Mouse (Mus musculus) adrenal gland, postnatal 4 days (tissue): ENCODE data around the gene Pop5. TPM values are rescaled to one million over a fixed set of nuclear protein-coding genes. Genes with fewer than 3 reads are reported as not detected.

Experiments used
- DNase-seq, 2 experiments: peaks; one replicate each; pipeline ENCODE4 v3.0.0; 2021 to 2022; ENCODE audit warnings: low spot score in 2 of 2, mixed read lengths in 2 of 2
- total RNA-seq, 2 experiments: library from RNA; stranded (reverse); gene quantifications; 2 replicates each; pipeline ENCODE4 v1.2.3; 2021

The Pop5 gene
- total RNA-seq, 2 experiments from 2014 or later, result 45.9 to 46.8 TPM

DNA sequence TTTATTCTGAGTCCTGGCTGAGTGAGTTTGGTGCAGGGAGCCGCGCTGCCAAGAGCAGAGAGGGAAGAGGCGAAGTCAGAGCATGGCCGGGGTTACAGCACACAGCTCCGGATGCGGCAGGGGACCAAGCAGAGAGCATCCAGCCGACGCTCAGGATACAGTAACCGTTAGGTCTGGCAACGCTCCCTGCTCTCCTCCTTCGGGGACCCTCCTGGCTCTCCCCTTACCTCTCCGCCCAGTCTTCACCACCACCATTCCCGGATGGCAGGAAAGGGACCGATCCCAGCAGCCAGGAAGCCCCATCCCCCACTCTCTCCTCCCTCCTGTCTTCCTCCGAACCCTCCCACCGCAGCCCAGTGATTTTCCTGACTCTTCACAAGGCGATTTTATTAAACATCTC lies 20.8 kb upstream of the Pop5 start:
- DNase-seq, result no peak

DNA sequence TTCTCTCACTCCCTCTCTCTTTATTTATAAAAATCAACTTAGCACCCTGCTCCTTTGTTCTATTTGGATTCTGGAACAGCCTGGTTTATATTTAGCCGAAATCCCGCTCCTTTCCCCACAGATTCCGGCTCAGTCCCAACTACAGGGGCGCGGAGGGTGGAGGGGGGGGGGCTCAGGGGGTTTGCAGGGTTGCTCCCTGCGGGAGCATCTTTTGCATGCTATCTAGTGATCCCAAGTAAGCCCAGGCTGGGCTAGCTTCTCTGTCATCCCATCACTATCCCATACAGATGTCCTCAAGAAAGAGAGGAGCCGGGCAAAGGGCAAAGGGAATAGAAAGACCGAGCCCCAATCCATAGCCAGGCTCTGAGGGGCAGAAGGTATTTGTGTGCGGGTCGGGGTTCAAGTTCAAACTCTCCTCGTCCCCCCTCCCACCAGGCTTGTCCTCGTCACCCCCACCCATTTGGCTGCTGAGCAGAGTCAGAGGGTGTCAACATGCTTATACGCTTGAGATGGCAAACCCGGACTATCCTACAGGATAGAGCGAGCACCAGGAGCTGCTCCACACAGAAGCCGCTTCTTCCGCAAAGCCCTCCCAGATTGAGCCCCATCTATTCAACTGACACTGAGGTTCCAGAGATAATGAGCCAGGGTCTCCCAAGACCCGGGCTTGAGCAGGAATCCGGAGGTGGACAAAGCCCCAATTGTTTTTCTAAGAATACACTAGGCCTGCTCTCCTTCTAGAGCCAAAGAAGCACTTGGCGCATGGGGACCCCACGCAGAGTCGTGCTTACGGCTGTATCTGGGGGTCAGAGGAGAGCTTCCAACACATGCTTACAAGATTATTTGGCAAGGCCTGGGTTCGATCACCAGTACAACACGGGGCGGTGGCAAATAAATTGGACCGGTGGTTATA lies 20.1 kb upstream of the Pop5 start:
- no peak for DNase-seq

DNA sequence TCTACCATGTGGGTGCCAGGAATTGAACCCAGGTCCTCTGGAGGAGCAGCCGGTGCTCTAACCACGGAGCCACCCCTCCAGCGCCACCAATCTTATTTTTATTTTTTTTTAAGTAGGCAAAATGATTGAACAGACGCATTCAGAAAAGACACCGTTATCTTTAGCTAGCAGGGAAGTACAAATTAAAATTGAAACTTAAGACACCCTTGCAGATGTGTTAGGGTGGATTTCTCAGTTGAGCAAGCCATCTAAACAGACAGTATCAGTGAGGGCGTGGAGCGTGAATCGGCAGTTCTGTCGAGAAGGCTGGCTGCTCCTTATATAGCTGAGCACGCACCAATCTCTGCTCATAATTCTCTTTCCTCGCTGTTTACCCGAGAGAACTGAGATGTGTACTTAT lies 17.6 kb upstream of the Pop5 start:
- DNase-seq, result no peak

DNA sequence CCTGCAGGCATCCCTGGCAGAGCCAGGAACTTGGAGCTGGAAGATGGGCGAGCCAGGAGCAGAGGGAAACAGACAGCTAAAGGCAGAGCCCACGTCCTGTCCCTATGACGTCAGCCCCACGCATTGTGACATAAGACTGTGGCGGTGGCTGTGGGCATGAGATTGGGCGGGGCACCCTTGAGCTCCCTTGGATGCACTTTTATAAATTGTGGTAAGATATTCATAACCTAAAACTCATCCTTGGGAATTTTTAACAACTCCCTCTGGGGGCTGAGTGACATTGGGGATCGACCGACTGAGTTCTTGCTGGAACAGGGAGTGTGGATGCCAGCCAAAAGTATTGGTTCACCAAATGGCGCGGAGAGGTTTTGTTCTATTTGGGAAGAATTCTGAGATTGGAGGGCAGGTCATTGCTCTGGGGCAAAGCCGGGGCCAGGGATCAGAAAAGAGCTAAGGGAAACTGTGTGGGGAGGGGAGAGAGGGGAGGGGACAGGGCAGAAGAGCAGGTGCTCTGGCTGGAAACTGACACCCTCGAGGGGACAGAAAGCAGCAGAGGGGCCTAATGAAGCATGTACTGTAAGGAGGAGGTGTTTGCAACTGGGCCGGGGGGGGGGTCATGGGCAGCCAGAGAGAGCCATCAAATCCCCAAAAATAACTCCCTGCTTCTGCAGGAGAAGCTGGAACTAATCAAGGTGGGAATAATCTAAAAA lies 14.6 kb upstream of the Pop5 start:
- DNase-seq, result no peak

DNA sequence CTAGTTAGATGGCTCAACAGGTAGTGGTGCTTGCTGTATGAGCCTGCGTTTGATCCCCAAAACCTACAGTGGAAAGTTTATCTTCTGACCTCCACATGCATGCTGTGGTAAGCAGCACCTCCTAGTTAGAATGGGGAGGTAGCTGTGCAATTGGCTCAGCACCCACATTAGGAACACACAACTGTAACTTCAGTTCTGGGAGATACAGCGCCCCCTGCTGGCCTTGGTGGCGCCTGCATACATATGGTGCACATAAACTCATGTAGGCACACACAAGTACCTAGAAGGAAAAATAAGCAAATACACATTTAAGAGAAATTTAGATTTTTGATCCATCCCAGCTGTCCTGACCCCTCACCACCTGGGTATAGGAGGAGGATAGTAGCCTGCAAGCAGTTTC lies 13.2 kb upstream of the Pop5 start:
- no peak for DNase-seq

DNA sequence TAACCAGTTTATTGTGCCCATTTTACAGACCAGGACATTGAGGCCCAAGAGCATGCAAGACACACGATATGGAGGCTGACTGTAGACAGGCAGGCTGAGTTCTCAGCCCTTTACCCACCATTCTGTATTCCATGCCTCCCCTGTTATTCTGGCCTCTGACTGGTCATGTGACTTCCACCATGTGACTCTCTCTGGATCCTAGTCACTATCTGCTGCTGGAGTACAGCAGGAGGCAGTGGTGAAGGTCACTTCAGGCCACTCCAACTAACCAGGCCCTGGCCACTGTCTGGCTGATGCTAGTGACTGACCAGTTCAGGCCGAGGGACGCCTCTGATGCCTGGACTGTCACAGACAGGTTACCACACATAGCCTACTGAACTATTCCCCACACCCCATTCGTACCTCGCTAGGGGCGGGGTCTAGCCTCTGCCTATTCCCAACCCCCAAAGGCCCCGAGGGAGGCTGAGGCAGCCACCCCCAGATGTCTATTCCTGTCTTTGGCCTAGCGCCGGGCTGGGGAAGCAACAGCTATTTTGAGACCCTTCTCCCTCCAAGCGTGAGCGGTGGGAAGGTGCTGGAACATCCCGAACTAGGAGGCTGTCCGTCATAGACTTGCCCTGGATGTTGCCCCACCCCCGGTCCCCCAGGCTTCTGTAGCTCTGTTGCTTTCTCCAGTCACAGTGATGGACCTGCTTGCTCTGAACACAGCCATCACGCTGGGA lies 4.6 kb upstream of the Pop5 start:
- DNase-seq, result no peak

DNA sequence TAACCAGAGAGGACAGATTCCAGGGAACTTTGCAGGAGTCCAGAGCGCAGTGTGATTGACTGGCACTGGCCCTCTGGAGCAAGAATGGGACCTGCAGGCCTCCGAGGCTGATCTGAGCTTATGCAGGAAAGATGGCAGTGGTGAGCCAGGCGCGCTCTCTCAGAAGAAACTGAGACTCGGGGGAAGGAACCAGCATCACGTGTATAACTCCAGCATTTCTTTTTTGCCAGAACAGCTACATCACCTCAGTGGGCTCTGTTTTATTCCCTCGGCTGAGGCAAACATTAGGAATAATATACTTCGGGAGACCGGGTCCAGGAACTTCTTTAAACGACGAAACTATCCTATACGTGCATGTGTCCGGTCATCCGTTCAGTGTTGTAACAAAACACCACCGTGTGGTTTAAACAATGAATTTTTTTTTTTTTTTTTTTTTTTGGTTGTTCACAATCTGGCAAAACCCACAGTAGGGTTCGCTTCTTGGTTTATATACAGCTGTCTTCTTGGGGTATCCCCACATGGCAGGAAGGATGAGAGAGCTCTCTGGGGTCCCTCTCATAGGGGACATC lies 4.0 kb upstream of the Pop5 start:
- no peak for DNase-seq

DNA sequence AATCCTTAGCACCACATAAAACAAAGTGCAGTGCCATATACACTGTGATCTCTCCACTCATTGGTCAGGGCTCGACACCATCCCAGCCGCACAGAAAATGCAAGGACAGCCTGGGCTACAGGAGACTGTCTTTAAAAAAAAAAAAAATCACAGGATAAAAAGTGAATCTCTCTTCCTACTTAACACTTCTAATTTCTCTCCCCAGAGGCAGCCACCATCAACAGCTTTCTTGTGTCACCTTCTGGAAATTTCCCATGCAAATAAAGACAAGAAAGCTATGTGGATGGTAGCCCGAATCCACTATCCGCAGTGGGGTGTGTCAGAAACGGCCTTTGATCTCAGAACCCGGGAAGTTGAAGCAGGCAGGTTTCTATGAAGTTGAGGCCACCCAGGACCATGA lies 3.1 kb upstream of the Pop5 start:
- DNase-seq, result no peak

DNA sequence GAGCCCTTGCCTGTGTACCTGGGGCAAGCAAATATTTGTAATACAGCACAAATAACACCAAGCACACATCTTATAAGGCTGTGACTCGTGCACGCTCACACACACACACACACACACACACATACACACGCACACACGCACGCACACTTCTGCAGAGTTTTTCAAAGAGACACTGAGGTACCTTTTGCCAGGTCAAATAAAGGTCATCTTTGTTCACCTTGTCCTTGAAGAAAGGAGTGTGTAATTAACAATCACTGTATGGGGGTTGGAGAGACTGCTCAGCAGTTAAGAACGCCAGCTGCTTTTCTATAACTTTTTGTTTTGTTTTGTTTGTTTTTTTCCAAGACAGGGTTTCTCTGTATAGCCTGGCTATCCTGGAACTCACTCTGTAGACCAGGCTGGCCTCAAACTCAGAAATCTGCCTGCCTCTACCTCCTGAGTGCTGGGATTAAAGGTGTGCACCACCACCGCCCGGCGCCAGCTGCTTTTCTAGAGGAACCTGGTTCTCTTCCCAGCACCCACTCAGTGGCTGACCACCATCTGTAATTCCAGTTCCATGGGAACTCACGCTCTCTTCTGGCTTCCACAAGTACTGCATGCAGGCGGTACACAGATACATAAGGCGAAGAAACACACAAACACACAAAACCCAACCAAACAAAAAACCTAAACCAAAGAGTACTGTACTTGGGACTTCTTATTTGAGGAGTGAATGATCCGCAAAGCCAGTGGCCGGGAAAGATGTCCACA lies 2.4 kb upstream of the Pop5 start:
- no peak for DNase-seq

DNA sequence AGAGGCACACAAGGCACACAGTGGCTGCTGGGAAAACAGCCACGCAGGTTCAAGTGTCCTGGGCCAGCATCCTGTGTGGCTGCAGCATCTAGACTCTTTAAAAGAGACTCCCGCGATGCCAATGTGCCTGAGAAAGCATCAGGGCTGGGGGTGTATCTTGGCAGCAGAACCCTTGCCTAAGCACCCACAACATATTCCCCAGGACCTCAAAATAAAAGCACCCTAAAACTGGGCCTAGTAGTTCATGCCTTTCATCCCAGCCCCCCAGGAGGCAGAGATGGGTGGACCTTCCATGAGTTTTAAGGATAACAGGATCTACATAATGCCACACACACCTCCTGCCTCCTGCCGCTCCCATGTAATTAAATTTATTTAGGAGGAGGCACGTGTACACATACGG lies 1.1 kb upstream of the Pop5 start:
- no peak for DNase-seq

DNA sequence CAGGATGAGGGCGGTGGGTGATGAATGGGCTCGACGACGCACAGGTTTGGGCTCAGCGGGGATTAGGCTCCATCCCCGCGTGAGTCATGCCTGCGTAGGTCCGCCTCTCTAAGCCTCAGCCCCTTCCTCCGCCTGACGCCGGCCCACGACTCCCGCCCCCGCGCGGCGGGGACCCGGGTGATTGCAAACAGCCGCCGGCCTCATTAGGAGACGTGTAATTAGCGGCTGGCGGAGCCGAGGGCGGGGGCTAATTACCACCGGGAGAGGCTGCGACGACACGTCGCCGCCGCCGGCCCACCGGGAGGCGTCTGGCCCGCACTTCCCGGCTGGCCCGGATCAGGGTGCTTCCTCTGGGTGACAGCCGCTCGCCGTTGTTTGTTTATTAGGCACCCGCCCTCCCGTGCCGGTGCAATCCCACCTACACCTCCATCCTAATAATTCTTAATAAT lies 289 bp upstream of the Pop5 start:
- DNase-seq, result peak; percentile 24 to 35

DNA sequence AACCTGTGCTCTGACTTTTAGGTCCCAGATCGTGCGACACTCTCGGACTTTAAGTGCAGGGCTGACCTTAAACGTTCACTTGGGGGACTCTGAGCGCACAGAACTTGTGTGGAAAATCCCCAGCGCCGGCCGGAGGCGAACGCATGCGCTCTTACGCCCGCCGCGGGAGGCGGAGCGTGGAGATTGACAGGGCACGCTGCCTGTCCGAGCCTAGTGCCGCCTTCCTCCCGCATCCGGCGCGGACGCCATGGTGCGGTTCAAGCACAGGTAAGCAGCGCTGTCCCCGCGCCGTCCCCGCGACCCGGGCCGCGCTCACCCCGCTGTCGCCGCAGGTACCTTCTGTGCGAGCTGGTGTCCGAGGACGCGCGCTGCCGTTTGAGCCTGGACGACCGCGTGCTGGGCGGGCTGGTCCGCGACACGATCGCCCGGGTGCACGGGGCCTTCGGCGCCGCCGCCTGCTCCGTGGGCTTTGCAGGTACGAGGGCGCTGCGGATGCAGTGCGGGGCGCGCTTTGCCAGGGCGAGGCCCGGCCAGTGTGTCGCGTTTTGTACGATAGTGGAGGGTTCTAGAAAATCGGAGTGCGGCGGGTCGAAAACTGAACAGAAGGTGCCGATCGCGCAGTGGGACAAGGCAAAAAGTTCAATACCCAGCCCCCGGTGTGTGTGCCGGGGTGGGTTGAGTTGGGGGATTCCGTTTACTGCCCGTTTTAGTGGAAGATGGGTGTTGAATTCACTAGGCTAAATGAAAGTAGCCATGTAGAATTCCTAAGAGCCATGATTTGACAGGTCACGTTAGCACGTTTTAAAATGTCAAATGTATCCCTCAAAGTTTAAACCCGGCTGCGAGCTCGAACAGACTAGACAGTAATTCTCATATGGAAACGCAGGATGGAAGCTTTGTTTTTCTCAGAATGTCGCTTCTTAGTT lies 2.4 kb downstream of the Pop5 start:
- peak; percentile 77 to 87 for DNase-seq

DNA sequence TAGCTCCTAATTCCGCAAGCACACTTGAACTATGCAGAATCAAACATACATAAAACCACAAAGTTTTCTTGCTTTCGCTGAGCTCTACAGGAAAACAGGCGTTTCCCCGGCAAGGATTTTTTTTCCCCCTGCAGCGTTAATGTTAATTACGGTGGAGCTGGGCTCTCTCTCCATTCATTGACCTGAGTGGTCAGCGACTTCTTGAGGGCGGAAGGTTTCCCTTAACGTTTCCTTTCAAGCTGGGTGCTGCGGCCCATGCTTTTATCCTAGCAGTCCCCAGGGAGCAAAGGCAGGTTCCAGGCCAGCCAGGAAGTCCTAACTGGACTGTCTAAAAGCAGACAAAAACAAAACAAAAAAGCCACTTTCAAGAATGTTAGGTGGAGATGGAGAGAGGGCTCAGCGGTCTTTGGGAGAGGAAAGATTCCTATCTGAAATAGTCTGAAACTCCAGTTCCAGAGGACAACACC lies 3.1 kb downstream of the Pop5 start:
- DNase-seq, result no peak

DNA sequence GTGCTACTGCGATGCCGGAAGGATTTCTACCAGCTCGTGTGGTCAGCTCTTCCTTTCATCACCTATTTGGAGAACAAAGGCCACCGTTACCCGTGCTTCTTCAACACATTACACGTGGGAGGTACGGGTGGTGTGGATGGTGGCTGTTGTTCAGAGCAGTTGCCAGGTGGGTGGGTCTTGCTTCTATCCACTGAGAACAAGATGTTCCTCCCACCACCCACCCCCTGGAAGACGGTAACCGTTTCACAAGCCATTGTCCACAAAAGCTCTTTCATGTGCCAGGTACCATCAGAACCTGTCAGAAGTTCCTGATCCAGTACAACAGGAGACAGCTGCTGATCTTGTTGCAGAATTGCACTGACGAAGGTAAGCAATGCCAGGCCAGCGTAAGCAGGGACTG lies 4.6 kb downstream of the Pop5 start:
- no peak for DNase-seq

DNA sequence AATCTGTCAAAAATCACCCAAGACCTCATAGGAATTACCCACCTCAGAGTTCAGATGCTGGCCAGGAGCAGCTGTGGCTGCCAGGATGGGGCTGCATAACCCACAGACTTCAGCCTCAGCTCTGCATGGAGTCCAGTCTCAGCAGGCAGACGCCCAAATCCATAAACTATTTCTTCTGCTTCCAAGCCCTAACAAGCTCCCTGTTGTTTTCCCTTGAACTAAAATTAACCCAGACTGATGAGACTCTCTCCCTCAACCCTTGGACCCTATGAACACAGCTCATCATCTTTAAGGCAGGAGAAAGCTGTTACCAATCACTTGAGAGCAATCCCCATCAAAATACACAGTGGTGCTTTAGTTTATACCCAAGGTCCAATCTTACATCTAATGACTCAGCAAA lies 19.8 kb downstream of the Pop5 start:
- no peak for DNase-seq

DNA sequence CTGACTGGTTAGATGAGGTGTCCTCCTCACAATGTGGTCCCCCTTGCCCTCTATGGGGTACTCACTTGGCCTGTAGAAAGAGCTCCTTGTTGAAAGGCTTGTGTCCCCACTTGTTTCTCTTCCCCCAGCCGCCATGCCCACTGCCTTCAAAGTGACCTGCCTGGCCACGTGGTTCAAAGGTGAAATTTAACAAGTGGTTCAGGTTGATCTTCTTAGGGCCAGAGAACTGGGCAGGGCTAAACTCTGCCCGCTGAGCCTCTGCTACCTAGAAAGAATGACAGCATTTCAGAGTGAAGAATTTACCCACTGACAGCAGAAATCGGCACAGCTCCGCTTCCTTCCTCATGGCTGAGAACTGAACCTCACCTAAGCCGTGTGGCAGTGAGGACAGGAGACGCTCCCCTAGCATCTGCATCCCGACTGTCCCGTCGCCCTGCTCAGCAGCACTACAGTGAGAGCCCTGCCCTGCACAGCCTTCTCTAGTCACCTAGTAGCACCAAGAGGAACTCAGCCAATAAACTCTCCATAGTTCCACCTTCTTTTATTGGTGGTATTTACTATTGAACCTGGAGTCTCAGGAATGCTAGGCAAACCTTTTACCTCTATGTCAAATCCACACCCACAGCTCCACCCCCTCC lies 21.4 kb downstream of the Pop5 start:
- DNase-seq, result no peak

DNA sequence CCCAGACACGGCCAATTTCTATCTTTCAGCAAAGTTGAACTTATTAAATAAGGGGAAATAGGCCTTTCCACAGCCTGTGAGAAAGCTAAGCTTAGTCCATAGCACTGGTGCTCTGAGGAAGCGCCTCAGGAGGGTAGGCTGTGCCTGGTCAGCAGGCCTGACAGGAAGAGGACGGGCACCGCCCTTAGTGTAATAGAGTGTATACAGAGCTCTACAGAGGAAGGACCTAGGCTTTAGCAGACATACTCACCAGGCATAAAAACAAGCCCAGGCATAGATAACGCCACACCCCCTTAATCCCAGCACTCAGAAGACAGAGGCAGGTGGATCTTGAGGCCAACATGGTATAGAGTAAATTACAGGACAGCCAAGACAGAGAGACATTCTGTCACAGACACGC lies 24.7 kb downstream of the Pop5 start:
- no peak for DNase-seq

DNA sequence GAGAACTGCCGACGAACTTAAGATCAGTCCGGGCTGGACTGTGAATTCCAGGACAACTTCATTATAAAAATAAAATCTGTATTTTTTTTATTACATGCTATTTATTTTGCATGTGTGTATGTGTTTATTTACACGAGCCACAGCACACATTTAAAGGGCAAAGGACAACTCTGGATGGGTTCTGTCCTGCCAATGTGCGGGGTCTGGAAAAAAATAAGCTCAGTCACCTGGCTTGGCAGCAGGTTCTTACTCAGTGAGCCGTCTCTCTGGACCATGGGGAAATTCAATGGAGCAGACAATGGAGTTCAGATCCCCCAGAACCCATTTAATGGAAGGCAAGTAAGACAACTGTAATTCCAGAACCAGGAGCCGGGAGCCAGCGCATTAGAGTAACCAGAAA lies 25.5 kb downstream of the Pop5 start:
- DNase-seq, result no peak

DNA sequence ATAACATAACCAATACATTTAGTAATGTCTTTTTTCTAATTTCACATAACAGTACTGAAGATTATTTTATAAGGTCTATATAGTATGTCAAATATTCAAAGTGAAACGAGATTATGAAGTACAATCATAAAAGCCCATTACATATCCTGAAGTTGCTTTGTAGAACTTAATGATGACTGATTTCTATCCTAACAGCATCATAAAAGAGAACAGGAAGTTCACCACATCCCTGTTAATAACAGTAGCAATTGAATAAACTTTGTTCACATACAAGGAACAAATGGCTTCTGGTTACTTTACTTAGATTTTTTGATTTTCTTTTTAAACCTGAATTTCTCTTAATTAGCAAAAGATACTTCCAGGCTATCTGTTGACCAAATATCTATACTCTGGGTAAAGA lies 26.2 kb downstream of the Pop5 start:
- DNase-seq, result no peak
